Mouse (Mus musculus): ENCODE measurements around the gene Itih1. TPM values are rescaled to one million over a fixed set of nuclear protein-coding genes. Genes with fewer than 3 reads are reported as not detected.

Itih1 gene
- 173 and 210 TPM in 2 replicates for polyA plus RNA-seq (2015; fragmentation: Nextera tagmentation; extraction: Ambion mirVana)

DNA sequence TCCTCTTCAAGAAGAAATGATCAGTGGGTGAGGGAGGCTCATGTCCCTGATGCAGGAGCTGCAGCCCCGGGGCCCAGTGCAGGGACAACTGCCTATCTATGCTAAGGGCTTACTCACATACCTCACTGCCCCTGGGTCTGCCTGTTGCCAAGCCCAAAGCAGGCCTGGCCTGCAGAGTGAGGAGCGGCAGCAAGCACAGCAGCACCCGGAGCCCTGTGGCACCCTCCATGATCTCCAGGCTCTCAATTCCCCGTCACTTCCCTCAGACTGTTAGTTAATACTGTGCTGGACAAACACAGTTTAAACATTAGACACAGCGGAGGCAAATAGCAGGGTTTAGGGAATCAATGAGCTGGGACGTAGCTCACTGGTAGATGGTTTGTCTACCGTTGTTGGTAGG lies at the start of gene Itih1:
TSS of gene Itih1 (minus strand) at position 252 of the 400 bp plus-strand sequence.
- ATAC-seq (peak; percentile 55), DNase-seq (peak; percentile 51)
- Histone ChIP-seq H3K27me3 (ENCODE audit: insufficient read depth, low read length) (no peaks in the 10 kb centered on the region), H3K36me3 (replicated peaks; ENCODE audit: insufficient read depth, low read length) (no peaks in the 10 kb centered on the region), H3K27ac (ENCODE audit: low read depth) (peak within 1 kb of the TSS; percentile 98), H3K4me1 (ENCODE audit: insufficient read depth) (peaks cover 4% of the 10 kb centered on the region), H3K4me2 (ENCODE audit: low read depth, low read length) (peak within 1 kb of the TSS; percentile 60), H3K9me3 (ENCODE audit: low read length) (no peaks in the 10 kb centered on the region), H3K9ac (replicated peaks) (peak within 1 kb of the TSS; percentile 64), H3K4me3 (ENCODE audit: low read depth, low read length) (peak within 1 kb of the TSS; percentile 35)
- 55% methylated on average over 7 of the region's 7 CpGs for whole genome bisulfite sequencing (ENCODE audit: insufficient replicate concordance)
- no peak for TF ChIP-seq CTCF (IDR thresholded peaks at IDR 0.05; ENCODE audit: low read depth)
- no peak for TF ChIP-seq EP300 (IDR thresholded peaks at IDR 0.05; ENCODE audit: low read depth)

DNA sequence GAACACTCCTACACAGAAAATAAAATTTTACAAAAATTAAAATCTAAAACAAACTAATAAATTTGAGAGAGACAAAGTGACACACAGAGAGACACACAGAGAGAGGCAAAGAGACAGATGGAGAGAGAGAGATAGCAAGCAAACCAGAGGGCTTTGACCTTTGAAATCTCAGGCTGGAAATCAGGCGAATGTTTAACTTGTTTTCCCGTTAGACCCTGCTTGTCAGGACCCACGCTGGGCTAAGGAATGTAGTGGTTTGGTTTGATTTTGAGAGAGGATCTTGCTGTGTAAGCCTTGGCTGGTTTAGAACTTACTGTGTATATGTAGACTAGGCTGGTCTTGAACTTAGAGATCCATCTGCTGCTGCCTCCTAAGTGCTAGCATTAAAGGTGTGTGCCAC lies 33.1 kb upstream of the Itih1 start:
- 64% methylated on average over 3 of the region's 3 CpGs for WGBS (ENCODE audit: insufficient replicate concordance)
- DNase-seq, result no peak

DNA sequence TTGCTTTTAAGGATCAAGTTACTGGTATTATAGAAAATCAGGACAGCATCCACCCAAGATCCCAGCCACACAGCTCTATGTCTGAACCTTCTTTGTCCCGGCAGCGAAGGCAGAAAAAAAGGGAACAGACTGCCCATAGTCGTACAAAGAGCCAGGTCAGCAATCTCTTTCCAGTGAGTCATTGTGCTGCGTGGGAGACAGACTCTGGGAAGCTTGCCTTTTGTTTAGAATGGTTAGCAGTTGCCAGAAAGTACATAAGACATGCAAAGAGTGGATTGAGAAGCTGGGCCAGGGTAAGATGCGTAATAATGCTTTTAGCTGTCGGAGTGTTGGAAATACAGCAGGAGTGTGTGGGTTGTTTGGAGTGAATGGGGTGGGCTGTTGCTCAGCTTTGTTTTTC lies 31.1 kb upstream of the Itih1 start:
- no peak for TF ChIP-seq EP300 (IDR thresholded peaks at IDR 0.05; ENCODE audit: low read depth)
- Histone ChIP-seq H3K36me3 (replicated peaks; ENCODE audit: insufficient read depth, low read length) (peaks cover 3% of the 10 kb centered on the region; the same call in 1 of the 2 replicates), H3K4me1 (ENCODE audit: insufficient read depth) (0 out of 2 replicates have a peak, but pooled peaks cover 3% of the 10 kb centered on the region), H3K4me3 (ENCODE audit: low read depth, low read length) (no peak overlapping the region), H3K27ac (ENCODE audit: low read depth) (peak overlapping the region; percentile 46; the same call in 1 of the 2 replicates), H3K9ac (replicated peaks) (no peak overlapping the region), H3K9me3 (ENCODE audit: low read length) (no peaks in the 10 kb centered on the region), H3K4me2 (ENCODE audit: low read depth, low read length) (no peak overlapping the region), H3K27me3 (ENCODE audit: insufficient read depth, low read length) (no peaks in the 10 kb centered on the region)
- peak; percentile 44; the same call in 1 of the 2 replicates for ATAC-seq
- DNase-seq, result no peak
- 56% methylated on average over 6 of the region's 6 CpGs for WGBS (ENCODE audit: insufficient replicate concordance)

More for the DNA sequence above, 33.1 kb upstream of the Itih1 start:
- H3K27ac ChIP-seq (ENCODE audit: low read depth), result peak overlapping the region; percentile 70
- H3K36me3 ChIP-seq (replicated peaks; ENCODE audit: insufficient read depth, low read length), result peaks cover 3% of the 10 kb centered on the region; the same call in 1 of the 2 replicates
- peak; percentile 36; the same call in 1 of the 2 replicates for ATAC-seq
- no peaks in the 10 kb centered on the region for H3K27me3 ChIP-seq (ENCODE audit: insufficient read depth, low read length)
- no peaks in the 10 kb centered on the region for H3K9me3 ChIP-seq (ENCODE audit: low read length)
- no peak for TF ChIP-seq CTCF (IDR thresholded peaks at IDR 0.05; ENCODE audit: low read depth)
- no peak for TF ChIP-seq EP300 (IDR thresholded peaks at IDR 0.05; ENCODE audit: low read depth)
- no peak overlapping the region for H3K9ac ChIP-seq (replicated peaks)
- no peak overlapping the region for H3K4me3 ChIP-seq (ENCODE audit: low read depth, low read length)
- 0 out of 2 replicates have a peak, but pooled peaks cover 3% of the 10 kb centered on the region for H3K4me1 ChIP-seq (ENCODE audit: insufficient read depth)
- no peak overlapping the region for H3K4me2 ChIP-seq (ENCODE audit: low read depth, low read length)

DNA sequence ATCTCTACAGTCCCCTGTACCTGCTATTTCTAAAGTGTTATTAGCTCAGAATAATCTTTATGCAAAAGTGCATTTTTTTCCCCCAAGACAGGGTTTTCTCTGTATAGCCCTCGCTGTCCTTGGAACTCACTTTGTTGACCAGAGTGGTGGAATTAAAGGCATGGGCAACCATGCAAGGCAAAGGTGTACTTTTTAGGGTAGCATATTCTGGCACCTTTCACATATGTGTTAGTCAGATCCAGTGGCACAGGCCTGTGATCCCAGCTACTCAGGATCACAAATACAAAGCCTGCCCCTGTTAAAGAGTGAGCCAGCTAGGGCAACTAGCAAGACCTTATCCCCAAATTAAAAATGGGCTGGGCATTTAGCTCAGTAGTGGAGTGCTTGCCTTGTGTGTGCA lies 17.3 kb upstream of the Itih1 start:
- DNase-seq, result no peak
- H3K4me3 ChIP-seq (ENCODE audit: low read depth, low read length), result no peak overlapping the region
- no peaks in the 10 kb centered on the region for H3K9me3 ChIP-seq (ENCODE audit: low read length)
- WGBS (ENCODE audit: insufficient replicate concordance), result 83% methylated on average over 1 of the region's 1 CpGs
- ATAC-seq, result no peak
- no peaks in the 10 kb centered on the region for H3K27me3 ChIP-seq (ENCODE audit: insufficient read depth, low read length)
- H3K27ac ChIP-seq (ENCODE audit: low read depth), result no peak overlapping the region
- no peak overlapping the region for H3K9ac ChIP-seq (replicated peaks)
- H3K4me1 ChIP-seq (ENCODE audit: insufficient read depth), result no peaks in the 10 kb centered on the region
- TF ChIP-seq EP300 (IDR thresholded peaks at IDR 0.05; ENCODE audit: low read depth), result no peak
- no peak for TF ChIP-seq CTCF (IDR thresholded peaks at IDR 0.05; ENCODE audit: low read depth)
- no peak overlapping the region for H3K4me2 ChIP-seq (ENCODE audit: low read depth, low read length)
- H3K36me3 ChIP-seq (replicated peaks; ENCODE audit: insufficient read depth, low read length), result peaks cover 2% of the 10 kb centered on the region; the same call in 1 of the 2 replicates

DNA sequence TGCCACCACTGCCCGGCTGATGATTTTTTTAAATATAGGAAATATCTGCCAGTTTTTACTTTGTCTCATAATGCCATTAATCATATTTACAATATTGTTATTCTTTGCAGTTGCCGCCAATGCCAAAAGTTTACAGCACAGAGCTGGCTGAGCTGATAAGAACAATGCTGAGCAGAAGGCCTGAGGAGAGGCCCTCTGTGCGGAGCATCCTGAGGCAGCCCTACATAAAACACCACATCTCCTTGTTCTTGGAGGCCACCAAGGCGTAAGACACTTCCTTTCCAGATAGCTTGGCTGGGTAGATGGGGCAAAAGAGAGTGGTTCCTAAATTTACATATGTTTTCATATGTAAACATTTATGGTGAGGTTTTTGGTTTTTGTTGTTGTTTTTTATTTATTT lies 15.9 kb upstream of the Itih1 start:
- Histone ChIP-seq H3K4me3 (ENCODE audit: low read depth, low read length) (no peak overlapping the region), H3K27ac (ENCODE audit: low read depth) (no peak overlapping the region), H3K9me3 (ENCODE audit: low read length) (no peaks in the 10 kb centered on the region), H3K4me2 (ENCODE audit: low read depth, low read length) (no peak overlapping the region), H3K9ac (replicated peaks) (no peak overlapping the region), H3K4me1 (ENCODE audit: insufficient read depth) (no peaks in the 10 kb centered on the region), H3K36me3 (replicated peaks; ENCODE audit: insufficient read depth, low read length) (no peaks in the 10 kb centered on the region; the same call in 1 of the 2 replicates), H3K27me3 (ENCODE audit: insufficient read depth, low read length) (no peaks in the 10 kb centered on the region)
- DNase-seq (no peak), ATAC-seq (peak; percentile 40; the same call in 1 of the 2 replicates)
- 61% methylated on average over 4 of the region's 4 CpGs for WGBS (ENCODE audit: insufficient replicate concordance)
- TF ChIP-seq CTCF (IDR thresholded peaks at IDR 0.05; ENCODE audit: low read depth) (no peak), EP300 (IDR thresholded peaks at IDR 0.05; ENCODE audit: low read depth) (no peak)

DNA sequence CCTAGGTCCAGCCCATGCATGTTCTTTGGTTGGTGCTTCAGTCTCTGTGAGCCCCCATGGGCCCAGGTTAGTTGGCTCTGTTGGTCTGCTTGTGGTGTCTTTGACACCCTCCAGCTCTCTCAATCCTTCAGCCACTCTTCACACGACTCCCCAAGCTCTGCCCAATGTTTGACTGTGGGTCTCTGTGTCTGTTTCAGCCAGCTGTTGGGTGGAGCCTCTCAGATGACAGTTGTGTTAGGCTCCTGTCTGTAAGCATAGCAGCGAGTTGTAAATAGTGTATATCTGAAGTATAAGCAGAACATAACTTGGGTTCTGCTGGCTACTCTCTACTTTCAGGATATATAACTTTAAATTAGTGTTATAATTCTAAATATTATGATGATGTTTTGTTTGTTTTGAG lies 15.4 kb upstream of the Itih1 start:
- Histone ChIP-seq H3K36me3 (replicated peaks; ENCODE audit: insufficient read depth, low read length) (no peaks in the 10 kb centered on the region; the same call in 1 of the 2 replicates), H3K4me3 (ENCODE audit: low read depth, low read length) (no peak overlapping the region), H3K4me1 (ENCODE audit: insufficient read depth) (no peaks in the 10 kb centered on the region), H3K27ac (ENCODE audit: low read depth) (no peak overlapping the region), H3K4me2 (ENCODE audit: low read depth, low read length) (no peak overlapping the region), H3K9ac (replicated peaks) (no peak overlapping the region), H3K27me3 (ENCODE audit: insufficient read depth, low read length) (no peaks in the 10 kb centered on the region), H3K9me3 (ENCODE audit: low read length) (no peaks in the 10 kb centered on the region)
- WGBS (ENCODE audit: insufficient replicate concordance), result 73% methylated on average over 2 of the region's 2 CpGs
- no peak for DNase-seq
- no peak for ATAC-seq
- TF ChIP-seq EP300 (IDR thresholded peaks at IDR 0.05; ENCODE audit: low read depth) (no peak), CTCF (IDR thresholded peaks at IDR 0.05; ENCODE audit: low read depth) (no peak)

Measured in liver, postnatal 0 days (tissue).